Mouse (Mus musculus) ES-E14 (cell line): ENCODE measurements around the gene Fosb. TPM values are rescaled to one million over a fixed set of nuclear protein-coding genes. Genes with fewer than 3 reads are reported as not detected.

ENCODE experiments used
- DNase-seq: peaks from one replicate; pipeline ENCODE4 v3.0.0-alpha.2; 2013; ENCODE audit warnings: low read depth, low spot score
- H3K27ac ChIP-seq: 2 replicates; pipeline ENCODE4 v1.5.1; 2012; ENCODE audit warnings: low read depth, mild to moderate bottlenecking, low read length, moderate library complexity, mixed read lengths; ENCODE audit not compliant: poor library complexity, insufficient read depth, severe bottlenecking
- H3K36me3 ChIP-seq: 2 replicates; pipeline ENCODE4 v1.6.1; 2012; ENCODE audit warnings: mild to moderate bottlenecking, low read length, moderate library complexity, mixed read lengths; ENCODE audit not compliant: control insufficient read depth, poor library complexity, insufficient read depth, severe bottlenecking
- H3K4me1 ChIP-seq, 2 experiments: fragments of 150-350 bp in 1 of 2; sonication (generic) in 1 of 2; 2 replicates each; pipeline ENCODE4 v1.6.1; 2012; ENCODE audit warnings: low read length in 2 of 2, mild to moderate bottlenecking in 1 of 2, mixed read lengths in 1 of 2; ENCODE audit not compliant: control insufficient read depth in 2 of 2, insufficient read depth in 2 of 2, poor library complexity in 1 of 2
- H3K4me3 ChIP-seq, 2 experiments: fragments of 150-350 bp in 1 of 2; sonication (generic) in 1 of 2; 2 replicates each; pipeline ENCODE4 v1.5.1; 2012; ENCODE audit warnings: low read length in 2 of 2, low read depth in 1 of 2, mild to moderate bottlenecking in 1 of 2, mixed read lengths in 1 of 2; ENCODE audit not compliant: insufficient read depth in 1 of 2, poor library complexity in 1 of 2, severe bottlenecking in 1 of 2
- H3K9ac ChIP-seq: 2 replicates; pipeline ENCODE4 v1.6.1; 2012; ENCODE audit warnings: low read depth, mild to moderate bottlenecking, low read length, mixed read lengths; ENCODE audit not compliant: poor library complexity, insufficient read depth, severe bottlenecking
- H3K9me3 ChIP-seq: fragments of 150-350 bp; sonication (generic); 2 replicates; pipeline ENCODE4 v1.6.1; 2012; ENCODE audit warnings: low read depth, mild to moderate bottlenecking, low read length; ENCODE audit not compliant: control insufficient read depth, insufficient read depth
- CHD2 ChIP-seq: IDR thresholded peaks from 2 replicates; pipeline ENCODE4 v1.6.1; 2014; ENCODE audit warnings: mild to moderate bottlenecking, low read depth, low read length, inconsistent platforms
- HCFC1 ChIP-seq: IDR thresholded peaks from 2 replicates; pipeline ENCODE4 v1.6.1; 2012; ENCODE audit warnings: low read length, inconsistent platforms, borderline replicate concordance; ENCODE audit not compliant: insufficient read depth
- MAFK ChIP-seq: IDR thresholded peaks from 2 replicates; pipeline ENCODE4 v1.6.1; 2014; ENCODE audit warnings: mild to moderate bottlenecking, low read depth, low read length, inconsistent platforms; ENCODE audit not compliant: insufficient read depth
- ZC3H11A ChIP-seq: IDR thresholded peaks from 2 replicates; pipeline ENCODE4 v1.6.1; 2012; ENCODE audit warnings: low read depth, mild to moderate bottlenecking, inconsistent platforms, low read length, borderline replicate concordance
- ZNF384 ChIP-seq: IDR thresholded peaks from 2 replicates; pipeline ENCODE4 v1.6.1; 2012; ENCODE audit warnings: low read depth, low read length, inconsistent platforms
- in situ Hi-C, 2 experiments: fragments of 600-800 bp; cut with MboI; formaldehyde crosslinking; loops; one replicate each; pipeline ENCODE4 v1.15.1; 2025; ENCODE audit warnings: low sequenced_read_pairs in 2 of 2, inconsistent platforms in 1 of 2; ENCODE audit not compliant: unreplicated experiment in 2 of 2
- total RNA-seq: library from RNA; depleted of rRNA; stranded (reverse); fragments of 300-350 nt; gene quantifications from 2 replicates; pipeline ENCODE4 v1.2.3, GENCODE M21; 2012

Gene Fosb
- total RNA-seq, 1 experiment = 5.8 TPM

- TF ChIP-seq HCFC1 = no peak
- TF ChIP-seq MAFK = no peak
- TF ChIP-seq CHD2 = no peak
- Histone ChIP-seq H3K36me3 (no peaks in the 10 kb centered on the region), H3K4me1 (peaks cover under 1 to 10% of the 10 kb centered on the region in 2 experiments; a peak in 2 of 4 replicates), H3K9me3 (no peaks in the 10 kb centered on the region), H3K9ac (peak overlapping the region; percentile 33), H3K27ac (no peak overlapping the region), H3K4me3 (peak overlapping the region; percentile 4 to 44; a peak in 3 of 4 replicates)
- peak; percentile 78 for DNase-seq
- in situ Hi-C loops = no loop called here
Measured at GRCm38 (mm10) chr7:19327128-19327527, 17.3 kb upstream of the Fosb start.

- peaks cover 0 to 10% of the 10 kb centered on the region in 2 experiments; a peak in 2 of 4 replicates for H3K4me1 ChIP-seq
- no peak for TF ChIP-seq MAFK
- no peak for TF ChIP-seq ZNF384
- TF ChIP-seq CHD2 = no peak
- TF ChIP-seq ZC3H11A = no peak
- no peak for TF ChIP-seq HCFC1
- peak; percentile 82 for DNase-seq
- H3K9ac ChIP-seq = no peak overlapping the region
- in situ Hi-C loops = no loop called here
- H3K27ac ChIP-seq = no peak overlapping the region
- no peaks in the 10 kb centered on the region for H3K9me3 ChIP-seq
- peak overlapping the region; percentile 4 to 44; a peak in 3 of 4 replicates for H3K4me3 ChIP-seq
- H3K36me3 ChIP-seq = no peaks in the 10 kb centered on the region
Measured at GRCm38 (mm10) chr7:19326359-19326758, 16.5 kb upstream of the Fosb start.

- in situ Hi-C loops = no loop called here
- Histone ChIP-seq H3K27ac (no peak overlapping the region), H3K4me1 (peaks cover 0 to 10% of the 10 kb centered on the region in 2 experiments; a peak in 2 of 4 replicates), H3K9me3 (no peaks in the 10 kb centered on the region), H3K4me3 (no peak overlapping the region), H3K9ac (no peak overlapping the region), H3K36me3 (no peaks in the 10 kb centered on the region)
- no peak for DNase-seq
- no peak for TF ChIP-seq MAFK
- no peak for TF ChIP-seq HCFC1
- no peak for TF ChIP-seq CHD2
- no peak for TF ChIP-seq ZNF384
- TF ChIP-seq ZC3H11A = no peak
Measured at GRCm38 (mm10) chr7:19325262-19326199, 15.7 kb upstream of the Fosb start.

- H3K9me3 ChIP-seq = no peaks in the 10 kb centered on the region
- H3K27ac ChIP-seq = no peak overlapping the region
- H3K36me3 ChIP-seq = no peaks in the 10 kb centered on the region
- in situ Hi-C loops = no loop called here
- H3K9ac ChIP-seq = no peak overlapping the region
- peaks cover 0 to 13% of the 10 kb centered on the region in 2 experiments; a peak in 2 of 4 replicates for H3K4me1 ChIP-seq
- no peak overlapping the region for H3K4me3 ChIP-seq
- no peak for TF ChIP-seq CHD2
- no peak for TF ChIP-seq MAFK
- TF ChIP-seq ZC3H11A = no peak
- TF ChIP-seq HCFC1 = no peak
- no peak for TF ChIP-seq ZNF384
- no peak for DNase-seq
Measured at GRCm38 (mm10) chr7:19324221-19324620, 14.4 kb upstream of the Fosb start.
